Mouse (Mus musculus): ENCODE results near the gene Eif5a. TPM values are rescaled to one million over a fixed set of nuclear protein-coding genes. Genes with fewer than 3 reads are reported as not detected.
"Not testable (repeated sequence)": the region's sequence is repeated elsewhere in the genome, so short reads cannot be mapped to it uniquely, and the experiment has no call there.

The Eif5a gene
- total RNA-seq (2017) = 155 and 165 TPM in 2 replicates

DNA sequence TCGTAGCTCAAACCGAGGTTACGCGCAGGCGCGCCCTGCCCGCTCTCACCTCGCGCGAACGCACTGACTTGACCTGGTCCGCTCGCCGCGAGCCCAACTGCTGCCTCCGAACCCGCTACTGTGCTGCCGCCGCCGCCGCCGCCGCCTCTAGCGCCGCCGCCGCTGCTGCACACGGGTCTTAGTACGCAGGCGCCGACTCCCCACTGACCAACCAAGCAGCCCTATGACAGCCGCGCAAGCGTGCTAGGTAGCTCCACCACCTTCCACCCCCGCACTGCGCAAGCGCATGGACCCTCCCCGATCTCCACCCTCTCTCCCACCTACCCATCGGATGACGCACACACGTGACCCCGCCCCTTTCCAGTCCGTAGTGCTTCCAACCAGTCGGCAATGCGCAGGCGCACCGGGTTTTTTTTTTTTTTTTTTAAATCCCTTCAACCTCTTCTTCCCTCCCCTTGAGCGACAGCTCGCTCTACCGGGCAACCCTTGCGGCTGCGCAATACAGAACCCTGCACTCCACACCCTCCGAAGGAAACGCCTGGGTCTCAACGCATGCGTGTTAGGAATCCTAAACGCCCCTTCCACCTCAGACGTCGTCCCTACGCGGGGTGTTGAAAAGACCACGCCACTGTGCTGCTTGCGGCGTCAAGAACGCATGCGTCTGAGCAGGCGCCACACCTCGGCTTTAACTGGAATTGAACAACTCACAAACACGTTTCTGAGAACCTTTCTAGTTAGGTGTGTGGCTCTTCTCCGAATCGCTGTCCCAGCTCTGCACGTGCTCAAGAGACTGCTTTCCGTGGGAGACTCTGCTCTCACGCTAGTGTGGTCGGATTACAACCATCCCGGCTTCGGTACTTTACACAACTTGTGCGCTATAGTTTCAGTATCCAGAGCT is at the start of gene Eif5a:
Gene Eif5a (minus strand): TSS at position 845 of the 898 bp plus-strand sequence.
- peak; percentile 80 for ATAC-seq (ENCODE audit: extremely low read depth, insufficient number of reproducible peaks, low FRiP score, poor library complexity, severe bottlenecking)

DNA sequence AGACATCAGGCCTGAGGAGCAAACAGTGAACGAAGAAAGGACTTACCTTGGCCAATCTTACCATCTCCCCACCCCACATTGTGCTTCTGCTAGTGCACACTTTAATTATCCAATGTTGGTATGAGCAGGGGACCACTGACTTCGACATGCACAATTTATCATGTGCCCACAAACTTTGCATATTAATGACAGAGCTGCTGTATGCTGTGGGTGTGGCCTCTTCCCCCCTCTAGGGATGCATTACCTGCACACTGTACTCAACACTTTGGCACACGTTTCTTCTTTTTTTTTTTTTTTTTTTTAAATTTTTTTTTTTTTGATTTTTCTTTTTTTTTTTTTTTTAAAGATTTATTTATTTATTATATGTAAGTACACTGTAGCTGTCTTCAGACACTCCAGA is 49.0 kb upstream of the Eif5a start:
- ATAC-seq (ENCODE audit: extremely low read depth, insufficient number of reproducible peaks, low FRiP score, poor library complexity, severe bottlenecking) = 0 out of 2 replicates have a peak, but pooled peaks have one; percentile 3

GRCm38 (mm10) chr11:69970222-69970621 is 48.5 kb upstream of the Eif5a start:
- ATAC-seq (ENCODE audit: extremely low read depth, insufficient number of reproducible peaks, low FRiP score, poor library complexity, severe bottlenecking) = no peak

DNA sequence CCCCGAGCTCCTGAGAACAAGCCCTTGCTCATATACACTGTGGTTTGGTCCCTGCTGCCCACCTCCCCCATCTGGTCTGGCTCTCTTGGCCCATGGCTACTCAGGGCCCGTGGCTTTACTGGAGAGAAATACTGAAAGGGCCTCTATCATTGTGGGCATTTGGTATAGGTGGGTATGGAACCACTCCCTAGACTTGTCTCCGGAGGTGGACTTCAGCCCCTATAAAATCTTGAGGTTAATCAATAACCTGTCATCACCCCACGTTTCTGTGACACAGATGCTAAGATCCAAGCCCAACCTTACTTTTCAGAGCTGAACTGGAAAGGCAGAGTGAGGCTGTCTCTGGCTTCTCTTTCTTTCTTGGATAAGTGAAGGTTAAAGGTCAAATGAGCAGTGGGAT is 47.0 kb upstream of the Eif5a start:
- no peak for ATAC-seq (ENCODE audit: extremely low read depth, insufficient number of reproducible peaks, low FRiP score, poor library complexity, severe bottlenecking)

DNA sequence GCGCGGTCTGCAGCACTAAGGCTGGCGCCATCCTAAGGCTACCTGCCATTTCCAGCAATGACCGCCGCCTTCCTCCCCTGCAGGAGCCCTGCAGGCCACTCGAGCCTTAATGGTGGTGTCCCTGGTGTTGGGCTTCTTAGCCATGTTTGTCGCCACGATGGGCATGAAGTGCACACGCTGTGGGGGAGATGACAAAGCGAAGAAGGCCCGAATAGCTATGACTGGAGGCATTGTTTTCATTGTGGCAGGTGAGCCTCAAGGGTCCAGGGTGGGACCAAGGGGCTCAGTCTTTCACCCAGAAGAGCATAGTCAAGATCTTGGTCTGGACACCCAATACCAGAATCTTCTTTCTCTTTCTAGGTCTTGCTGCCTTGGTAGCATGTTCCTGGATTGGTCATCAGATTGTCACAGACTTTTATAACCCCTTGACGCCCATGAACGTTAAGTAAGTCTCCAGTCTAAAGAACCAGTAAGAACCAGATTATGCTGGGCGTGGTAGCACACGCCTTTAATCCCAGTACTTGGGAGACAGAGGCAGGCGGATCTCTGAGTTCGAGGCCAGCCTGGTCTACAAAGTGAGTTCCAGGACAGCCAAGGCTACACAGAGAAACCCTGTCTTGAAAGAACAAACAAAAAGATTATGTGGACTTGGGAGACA is 45.2 kb upstream of the Eif5a start:
- ATAC-seq (ENCODE audit: extremely low read depth, insufficient number of reproducible peaks, low FRiP score, poor library complexity, severe bottlenecking) = no peak

DNA sequence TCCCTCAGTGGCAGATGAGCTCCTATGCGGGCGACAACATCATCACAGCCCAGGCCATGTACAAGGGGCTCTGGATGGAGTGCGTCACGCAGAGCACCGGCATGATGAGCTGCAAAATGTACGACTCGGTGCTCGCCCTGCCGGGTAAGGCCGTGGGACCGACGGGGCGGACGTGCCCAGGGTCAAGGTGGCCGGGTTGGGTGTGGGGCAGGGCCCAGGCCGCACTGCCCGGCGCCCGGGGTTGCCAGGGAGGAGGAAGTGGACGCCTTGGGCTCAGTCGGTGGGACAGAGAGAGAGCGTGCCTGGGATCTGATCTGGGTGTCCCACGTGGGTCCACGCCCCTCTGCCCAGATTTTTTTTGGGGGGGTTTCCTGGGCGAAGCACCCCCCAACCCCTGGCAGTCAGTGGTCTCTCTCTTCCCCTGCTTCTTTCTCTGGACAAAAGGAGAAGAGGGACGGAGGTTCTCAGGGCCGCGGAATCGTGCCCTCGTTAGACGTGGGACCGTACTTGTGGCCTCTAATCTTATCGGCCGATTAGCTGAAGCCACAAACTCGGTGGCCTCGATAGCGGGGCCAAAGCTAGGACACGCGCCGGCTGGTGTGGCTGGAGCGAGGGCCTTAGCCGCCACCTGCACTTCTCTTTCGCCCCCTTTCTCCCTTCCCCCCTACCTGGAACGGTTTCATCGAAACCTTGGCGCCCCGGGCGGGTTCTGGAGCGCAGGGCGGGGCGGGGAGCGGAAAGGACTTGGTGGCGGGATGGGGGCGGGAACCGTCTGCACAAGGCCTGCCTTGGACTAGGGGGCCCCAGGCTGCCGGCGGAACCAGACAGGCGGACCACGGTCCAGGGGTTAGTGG is 44.5 kb upstream of the Eif5a start:
- peak; percentile 6; the same call in 1 of the 2 replicates for ATAC-seq (ENCODE audit: extremely low read depth, insufficient number of reproducible peaks, low FRiP score, poor library complexity, severe bottlenecking)

DNA sequence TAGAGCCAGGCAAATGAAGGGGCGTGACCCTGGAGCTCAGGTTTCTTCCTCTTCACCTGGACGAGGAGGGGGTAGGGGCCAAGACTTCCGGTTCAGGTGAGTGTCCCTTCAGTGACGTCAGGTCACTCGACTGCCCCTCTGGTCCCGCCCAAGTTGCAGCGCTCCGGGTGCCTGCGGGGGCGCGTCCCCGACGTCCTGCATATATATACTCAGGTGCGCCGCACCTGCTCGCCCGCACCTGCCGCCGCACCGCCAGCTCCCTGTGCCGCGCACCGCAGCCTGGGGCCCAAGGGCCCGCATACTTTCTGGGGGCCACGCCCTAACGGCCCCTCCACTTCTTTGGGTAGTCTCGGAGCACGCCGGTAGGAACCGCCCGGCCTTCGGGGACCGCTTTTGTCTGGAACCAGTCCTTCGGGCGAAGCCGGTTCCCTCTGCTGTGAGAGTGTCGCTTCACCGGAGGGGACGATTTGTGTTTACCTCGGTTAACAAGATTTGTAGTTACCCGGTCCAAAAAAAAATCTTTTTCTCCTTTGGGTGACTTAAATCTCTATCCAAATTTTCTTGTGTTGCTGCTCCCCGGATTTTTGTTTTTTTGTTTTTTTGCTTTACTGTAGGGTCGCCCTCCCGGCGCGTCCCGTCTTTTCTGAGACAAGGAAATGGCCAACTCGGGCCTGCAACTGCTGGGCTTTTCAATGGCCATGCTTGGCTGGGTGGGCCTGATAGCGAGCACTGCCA is 43.7 kb upstream of the Eif5a start:
- ATAC-seq (ENCODE audit: extremely low read depth, insufficient number of reproducible peaks, low FRiP score, poor library complexity, severe bottlenecking) = no peak

DNA sequence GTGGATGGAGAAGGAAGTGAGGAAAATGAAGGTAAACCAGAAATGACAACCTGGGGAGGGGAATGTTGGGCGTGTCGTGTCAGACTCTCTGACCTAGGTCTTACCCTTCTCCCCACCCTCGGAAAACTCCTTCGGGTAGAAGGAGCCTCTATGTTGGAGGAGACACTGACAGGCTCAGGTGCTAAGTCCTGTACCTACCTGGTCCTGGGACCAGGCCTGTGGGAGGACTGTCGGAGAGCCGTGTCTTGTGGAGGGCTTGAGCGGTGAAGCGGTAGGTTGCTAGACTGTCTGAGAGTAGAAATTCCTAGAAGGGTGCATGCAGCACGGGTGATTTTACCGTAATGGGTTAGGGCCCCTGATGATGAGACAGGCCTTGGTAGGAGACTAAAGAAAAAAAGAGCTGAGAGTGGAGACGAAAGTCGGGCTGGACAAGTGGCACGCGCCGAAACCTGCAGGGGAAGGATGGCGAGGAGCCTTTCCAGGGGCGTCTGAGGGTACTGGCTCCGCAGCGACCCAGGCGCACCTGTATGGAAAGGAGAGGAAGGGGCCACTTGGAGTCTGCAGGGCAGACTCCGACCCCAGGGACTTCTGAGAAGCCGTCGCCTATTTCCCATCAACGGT is 43.0 kb upstream of the Eif5a start, which contains the start of gene Cldn7:
Gene Cldn7 (plus strand): TSS at position 130 of the 621 bp plus-strand sequence.
- no peak for ATAC-seq (ENCODE audit: extremely low read depth, insufficient number of reproducible peaks, low FRiP score, poor library complexity, severe bottlenecking)

GRCm38 (mm10) chr11:69961841-69962240 is 40.1 kb upstream of the Eif5a start:
- ATAC-seq (ENCODE audit: extremely low read depth, insufficient number of reproducible peaks, low FRiP score, poor library complexity, severe bottlenecking) = no peak

DNA sequence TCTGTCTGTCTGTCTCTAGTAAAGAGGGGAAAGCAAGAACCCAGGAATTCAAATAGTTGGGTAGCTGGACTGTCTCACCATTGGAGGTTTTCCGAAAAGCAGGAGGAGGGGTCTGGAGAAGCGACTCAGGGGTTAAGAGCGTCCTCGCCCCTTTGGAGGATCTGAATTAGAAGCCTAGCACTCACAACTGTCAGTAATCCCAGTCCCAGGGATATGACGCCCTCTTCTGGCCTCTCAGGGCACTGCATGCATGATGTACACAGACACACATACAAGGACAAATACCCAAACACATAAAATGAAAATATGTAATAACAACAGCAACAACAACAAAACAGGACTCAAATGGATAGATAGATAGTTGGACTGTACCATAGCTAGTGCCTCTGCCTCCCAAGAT is 38.9 kb upstream of the Eif5a start:
- no peak for ATAC-seq (ENCODE audit: extremely low read depth, insufficient number of reproducible peaks, low FRiP score, poor library complexity, severe bottlenecking)

GRCm38 (mm10) chr11:69956218-69956617 is 34.5 kb upstream of the Eif5a start:
- ATAC-seq (ENCODE audit: extremely low read depth, insufficient number of reproducible peaks, low FRiP score, poor library complexity, severe bottlenecking) = no peak

- not testable (repeated sequence) for ATAC-seq (ENCODE audit: extremely low read depth, insufficient number of reproducible peaks, low FRiP score, poor library complexity, severe bottlenecking)
Observed at GRCm38 (mm10) chr11:69955618-69956017, 33.9 kb upstream of the Eif5a start.

DNA sequence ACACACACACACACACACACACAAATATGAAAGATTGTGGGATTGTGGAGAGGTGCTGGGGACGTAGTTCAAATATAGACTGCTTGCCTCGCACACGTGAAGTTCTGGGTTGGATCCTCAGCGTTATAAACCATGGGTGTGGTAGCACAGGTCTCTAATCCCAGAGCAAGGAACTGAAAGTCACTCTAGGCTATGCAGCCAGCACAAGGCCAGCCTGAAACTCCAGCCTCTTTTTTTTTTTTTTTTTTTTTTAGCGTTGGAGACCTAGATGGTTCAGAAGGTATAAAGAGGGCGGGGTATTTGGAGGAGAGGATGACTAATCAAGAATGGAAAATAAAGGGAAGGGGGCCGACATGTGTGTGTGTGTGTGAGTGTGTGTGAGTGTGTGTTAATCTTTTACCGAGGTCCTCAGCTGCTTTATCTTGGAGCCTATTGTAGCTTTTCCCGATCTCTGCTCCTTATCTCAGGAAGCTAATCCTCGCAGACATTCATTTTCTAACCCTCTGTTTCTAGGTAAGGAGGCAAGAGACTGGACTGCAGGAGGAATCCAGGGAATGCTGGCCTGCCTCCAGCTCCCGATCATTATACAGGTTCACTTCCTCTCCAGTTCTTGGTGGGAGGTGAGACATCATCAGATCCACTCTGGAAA is 31.6 kb upstream of the Eif5a start:
- no peak for ATAC-seq (ENCODE audit: extremely low read depth, insufficient number of reproducible peaks, low FRiP score, poor library complexity, severe bottlenecking)

- no peak for ATAC-seq (ENCODE audit: extremely low read depth, insufficient number of reproducible peaks, low FRiP score, poor library complexity, severe bottlenecking)
Observed at GRCm38 (mm10) chr11:69952274-69952673, 30.5 kb upstream of the Eif5a start.

DNA sequence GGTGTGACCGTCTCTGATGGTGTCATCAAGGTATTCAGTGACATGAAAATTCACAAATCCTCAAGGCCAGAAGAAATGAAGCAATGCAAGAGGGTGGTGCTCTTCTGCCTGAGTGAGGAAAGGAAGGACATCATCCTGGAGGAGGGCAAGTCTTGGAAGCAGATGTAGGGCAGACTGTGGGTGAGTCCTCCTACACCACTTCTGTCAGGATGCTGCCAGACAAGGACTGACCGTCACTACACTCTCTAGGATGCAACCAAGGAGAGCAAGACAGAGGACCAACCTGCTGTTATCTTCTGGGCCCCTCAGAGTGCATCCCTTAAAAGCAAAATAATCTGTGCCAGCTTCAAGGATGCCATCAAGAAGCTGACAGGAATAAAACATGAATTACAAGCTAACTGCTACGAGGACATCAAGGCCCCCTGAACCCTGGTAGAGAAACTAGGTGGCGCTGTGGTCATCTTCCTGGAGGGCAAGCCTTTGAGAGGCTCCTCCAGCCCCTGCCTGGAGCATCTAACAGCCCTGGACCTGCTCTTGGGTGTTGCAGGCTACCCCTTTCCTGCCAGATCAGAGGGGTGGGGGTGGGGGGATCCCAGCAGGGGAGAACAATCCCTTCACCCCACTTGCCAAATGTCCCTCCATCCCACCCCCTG is 29.2 kb upstream of the Eif5a start:
- no peak for ATAC-seq (ENCODE audit: extremely low read depth, insufficient number of reproducible peaks, low FRiP score, poor library complexity, severe bottlenecking)

GRCm38 (mm10) chr11:69948763-69949150 is 27.0 kb upstream of the Eif5a start:
- peak; percentile 84 for ATAC-seq (ENCODE audit: extremely low read depth, insufficient number of reproducible peaks, low FRiP score, poor library complexity, severe bottlenecking)

DNA sequence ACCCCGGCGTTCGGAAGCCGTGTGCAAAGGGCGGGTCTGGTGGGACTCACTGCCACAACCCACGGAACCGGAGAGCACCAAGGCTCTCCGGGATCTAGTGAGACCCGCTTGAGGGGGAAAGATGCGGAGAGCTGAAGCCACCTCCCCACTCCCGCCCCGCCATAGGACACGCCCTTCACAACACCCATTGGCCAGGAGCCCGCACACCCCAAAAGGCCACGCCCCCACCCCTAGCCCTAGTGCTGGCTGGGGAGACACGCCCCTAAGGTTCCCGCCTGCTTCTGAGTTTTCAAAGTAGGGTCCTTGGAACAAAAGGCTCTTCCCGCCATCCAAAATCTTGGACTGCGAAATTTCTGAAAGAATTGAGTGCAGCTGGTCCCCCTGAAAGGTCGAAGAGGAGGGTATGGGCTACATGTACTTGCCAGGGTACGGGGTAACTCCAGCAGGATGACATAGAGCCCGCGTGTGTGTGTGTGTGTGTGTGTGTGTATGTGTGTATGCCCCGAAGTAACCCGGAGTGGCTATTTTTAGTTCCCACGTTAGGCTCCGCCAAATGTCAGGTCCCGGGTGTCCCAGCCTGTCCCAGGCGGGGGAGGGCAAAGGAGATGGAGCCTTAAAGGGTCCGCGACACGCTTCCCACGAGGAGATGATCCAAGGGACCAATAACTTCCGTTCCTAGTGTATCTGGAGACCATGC is 26.5 kb upstream of the Eif5a start, which contains the start of gene Slc2a4:
Gene Slc2a4 (minus strand): TSS at position 123 of the 697 bp plus-strand sequence.
- ATAC-seq (ENCODE audit: extremely low read depth, insufficient number of reproducible peaks, low FRiP score, poor library complexity, severe bottlenecking) = peak; percentile 65; the same call in 1 of the 2 replicates
